Mouse (Mus musculus) brain, embryonic 14.5 days (tissue): Measurements from ENCODE around the gene Atp8b4.

ENCODE experiments used
- CTCF ChIP-seq: fragments of 200-500 bp; IDR thresholded peaks from 2 replicates; pipeline ENCODE4 v1.5.1; 2012; ENCODE audit warnings: inconsistent platforms, mild to moderate bottlenecking, moderate library complexity, borderline replicate concordance; ENCODE audit not compliant: insufficient read depth, insufficient read length; ENCODE audit errors: extremely low read depth
- POLR2A ChIP-seq: fragments of 200-500 bp; IDR thresholded peaks from 2 replicates; pipeline ENCODE4 v1.6.1; 2012; ENCODE audit warnings: mild to moderate bottlenecking, inconsistent platforms, borderline replicate concordance; ENCODE audit not compliant: poor library complexity, insufficient read depth, insufficient read length, severe bottlenecking; ENCODE audit errors: extremely low read depth

- no peak for TF ChIP-seq POLR2A
- no peak for TF ChIP-seq CTCF
Measured at GRCm38 (mm10) chr2:126425223-126425622, 75.3 kb downstream of the Atp8b4 start.
